In genomic region chr11:77793238-77793930, GRCm38 (mm10) we compare ENCODE assay signal across 7 mouse cellular contexts. TPM values are rescaled to one million over a fixed set of nuclear protein-coding genes. Genes with fewer than 3 reads are reported as not detected.
DNase-seq lines count a peak whose midpoint lies in the region; ATAC-seq lines count a peak whose summit lies in the region.

No protein-coding gene starts in this region.

- H3K4me3 ChIP-seq in intestine, embryonic 16.5 days (ENCODE audit: low read length): peak overlapping the region; percentile 48
- H3K4me3 ChIP-seq in midbrain, embryonic 11.5 days (ENCODE audit: low read depth, low read length): peak overlapping the region; percentile 29

- peak overlapping the region; percentile 68 for H3K9ac ChIP-seq in intestine, embryonic 16.5 days (ENCODE audit: low read depth, low read length)
- H3K9ac ChIP-seq in midbrain, embryonic 11.5 days (ENCODE audit: low read length): peak overlapping the region; percentile 62

- H3K27me3 ChIP-seq in intestine, embryonic 16.5 days (replicated peaks; ENCODE audit: control insufficient read depth, insufficient read depth, low read length): no peaks in the 10 kb centered on the region
- no peaks in the 10 kb centered on the region for H3K27me3 ChIP-seq in midbrain, embryonic 11.5 days (ENCODE audit: control insufficient read depth, insufficient read depth, low read length)

- H3K27ac ChIP-seq in intestine, embryonic 16.5 days (ENCODE audit: low read length): peak overlapping the region; percentile 56
- no peak overlapping the region for H3K27ac ChIP-seq in midbrain, embryonic 11.5 days (ENCODE audit: low read depth, low read length)

- H3K9me3 ChIP-seq in intestine, embryonic 16.5 days (ENCODE audit: control insufficient read depth, low read length): no peaks in the 10 kb centered on the region
- no peaks in the 10 kb centered on the region for H3K9me3 ChIP-seq in midbrain, embryonic 11.5 days (ENCODE audit: control insufficient read depth, low read length)

- DNase-seq in adrenal gland, adult 18-20 months (ENCODE audit: low spot score in 2 of 2): peak; percentile 98
- DNase-seq in embryo, embryonic 11 days: peak; percentile 96
- peak; percentile 95 for DNase-seq in gastrocnemius, postnatal 36 days
- DNase-seq in left cerebral cortex, postnatal 36 days (ENCODE audit: low spot score in 2 of 2): peak; percentile 94 to 96
- peak; percentile 99 for DNase-seq in midbrain, embryonic 11.5 days (ENCODE audit: low spot score, missing footprints)
- peak; percentile 97 for DNase-seq in skeletal muscle tissue, adult 2 months (ENCODE audit: low read depth, low spot score)

- H3K4me1 ChIP-seq in intestine, embryonic 16.5 days (ENCODE audit: control insufficient read depth, insufficient read depth, low read length): peaks cover 31% of the 10 kb centered on the region
- H3K4me1 ChIP-seq in midbrain, embryonic 11.5 days (ENCODE audit: control insufficient read depth, insufficient read depth, low read length): peaks cover 11% of the 10 kb centered on the region

- H3K36me3 ChIP-seq in intestine, embryonic 16.5 days (ENCODE audit: control insufficient read depth, insufficient read depth, low read length): no peaks in the 10 kb centered on the region
- H3K36me3 ChIP-seq in midbrain, embryonic 11.5 days (ENCODE audit: control insufficient read depth, insufficient read depth, low read length): no peaks in the 10 kb centered on the region

- ATAC-seq in intestine, embryonic 16.5 days: peak; percentile 85
- peak; percentile 89 for ATAC-seq in midbrain, embryonic 11.5 days (ENCODE audit: low FRiP score)

- WGBS in intestine, embryonic 16.5 days: 3% methylated on average over 19 of the region's 19 CpGs
- 6% methylated on average over 19 of the region's 19 CpGs for WGBS in midbrain, embryonic 11.5 days

- H3K4me2 ChIP-seq in intestine, embryonic 16.5 days (ENCODE audit: low read depth, low read length): peak overlapping the region; percentile 70
- H3K4me2 ChIP-seq in midbrain, embryonic 11.5 days: peak overlapping the region; percentile 62

- intact Hi-C loops in gastrocnemius, postnatal 36 days (cut with DNase I): loop anchor here (2.0 kb wide), 1 partner anchor 29 kb away; no protein-coding TSS in a partner anchor
- intact Hi-C loops in left cerebral cortex, postnatal 36 days (cut with DNase I): loop anchor here (1.0 to 2.0 kb wide), 2 partner anchors 30 to 57 kb away; partner anchors contain the start of gene Myo18a

RNA-seq across cellular contexts. Expression of gene Gm10277, which starts 5.8 kb away (rescaled TPM):
- not detected for total RNA-seq in adrenal gland, adult 18-20 months (2021)
- not detected for total RNA-seq in gastrocnemius, postnatal 36 days (2021)
- 0.89 and 1.0 TPM in 2 replicates for polyA plus RNA-seq in intestine, embryonic 16.5 days (2015; fragmentation: Nextera tagmentation; extraction: Ambion mirVana)
- total RNA-seq in left cerebral cortex, postnatal 36 days (2021): not detected
- 0.65 and 0.79 TPM in 2 replicates for polyA plus RNA-seq in midbrain, embryonic 11.5 days (2014; fragmentation: Nextera tagmentation; extraction: Ambion mirVana)

RNA-seq across cellular contexts. Expression of gene Myo18a, which starts 30.3 kb away (rescaled TPM):
- 10 to 100 TPM; 45.9 to 56.8 TPM for total RNA-seq in adrenal gland, adult 18-20 months (2021)
- 100 to 1,000 TPM; 331 to 334 TPM for total RNA-seq in gastrocnemius, postnatal 36 days (2021)
- polyA plus RNA-seq in intestine, embryonic 16.5 days (2015; fragmentation: Nextera tagmentation; extraction: Ambion mirVana): 31.2 and 31.8 TPM in 2 replicates
- total RNA-seq in left cerebral cortex, postnatal 36 days (2021): 100 to 1,000 TPM; 141 to 180 TPM
- polyA plus RNA-seq in midbrain, embryonic 11.5 days (2014; fragmentation: Nextera tagmentation; extraction: Ambion mirVana): 22.6 and 23.8 TPM in 2 replicates
